Mouse (Mus musculus) heart, postnatal 0 days (tissue): ENCODE data around the gene Wfdc11.

Experiments
- CTCF ChIP-seq: IDR thresholded peaks from 2 replicates; pipeline ENCODE4 v1.5.1; 2016; ENCODE audit warnings: antibody characterized with exemption, control low read depth, low read depth
- EP300 ChIP-seq: IDR thresholded peaks from 2 replicates; pipeline ENCODE4 v1.6.1; 2016; ENCODE audit warnings: antibody characterized with exemption, low read depth

- no peak for TF ChIP-seq CTCF
- TF ChIP-seq EP300, result no peak
Observed at GRCm38 (mm10) chr2:164656483-164656882, 17.4 kb downstream of the Wfdc11 start, which contains the start of gene Wfdc9.
